Mouse (Mus musculus) megakaryocyte progenitor cell, adult 5-6 weeks (primary cell): ENCODE measurements at regions not wholly inside any gene's neighbourhood (a gene's known extent, or its start where the extent isn't known, plus 50 kb on each side); places are given as distances from the start of the nearest gene placed in this dataset.

Experiments used
- ATAC-seq: replicated peaks from 2 replicates; pipeline ENCODE4 v1.8.0; 2016; ENCODE audit warnings: mild to moderate bottlenecking, moderate TSS enrichment, inconsistent platforms; ENCODE audit not compliant: poor library complexity

DNA sequence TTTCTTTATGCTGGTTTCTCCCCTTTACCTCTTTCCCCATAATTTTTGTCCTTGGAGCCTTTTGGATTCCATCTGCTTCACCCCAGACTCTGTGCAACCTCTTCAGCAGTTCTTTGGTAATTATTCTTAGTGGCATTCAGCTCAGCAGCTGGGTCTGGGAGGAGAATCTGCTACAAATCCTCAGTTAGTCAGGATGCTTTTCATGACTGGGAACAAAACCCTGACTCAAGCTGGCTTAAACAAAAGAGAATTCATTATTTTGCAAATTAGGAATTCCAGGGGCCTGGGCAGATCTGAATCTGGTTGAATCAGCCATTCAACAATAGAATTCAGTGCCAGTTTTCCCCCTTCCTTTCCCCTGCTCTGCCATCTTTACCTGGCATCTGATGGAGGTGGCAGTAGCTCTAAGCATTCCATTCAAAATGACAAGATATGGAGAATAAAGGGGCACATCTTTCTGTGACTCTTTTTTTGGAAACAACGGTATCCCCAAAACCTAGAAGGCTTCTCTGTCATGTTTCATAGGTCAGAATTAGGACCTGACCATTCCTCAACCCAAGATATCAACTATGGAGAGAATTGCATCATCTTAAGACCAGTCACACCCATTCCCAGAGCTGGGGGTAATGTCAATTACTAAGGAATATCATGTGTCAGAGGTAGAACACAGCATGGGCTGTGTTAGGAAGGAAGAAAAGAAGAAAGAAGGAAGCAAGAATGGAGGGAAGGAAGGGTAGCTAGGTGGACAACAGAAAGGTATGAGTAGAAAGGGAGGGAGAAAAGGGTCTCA is 227.2 kb upstream of the Gm21798 start:
- ATAC-seq: no peak

DNA sequence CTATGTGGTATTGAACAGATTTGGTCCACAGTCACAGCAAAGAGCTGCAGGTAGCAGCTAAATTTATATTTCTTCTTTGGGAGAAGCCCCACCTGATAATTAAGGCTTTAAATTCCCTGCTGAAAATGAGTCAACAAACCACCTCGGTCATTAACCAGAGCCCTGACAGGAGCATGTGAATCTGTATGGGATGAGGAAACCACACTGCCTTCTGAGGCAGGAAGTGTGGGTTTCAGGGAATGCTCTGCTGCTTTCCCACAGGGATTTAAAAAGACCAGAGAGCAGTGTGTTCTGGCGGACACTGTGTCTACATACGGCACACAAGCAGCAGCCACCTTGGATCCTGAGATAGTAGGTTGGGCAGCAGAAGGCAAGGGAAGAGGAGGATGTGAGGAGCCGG is 204.0 kb upstream of the Gm21798 start:
- ATAC-seq: no peak

DNA sequence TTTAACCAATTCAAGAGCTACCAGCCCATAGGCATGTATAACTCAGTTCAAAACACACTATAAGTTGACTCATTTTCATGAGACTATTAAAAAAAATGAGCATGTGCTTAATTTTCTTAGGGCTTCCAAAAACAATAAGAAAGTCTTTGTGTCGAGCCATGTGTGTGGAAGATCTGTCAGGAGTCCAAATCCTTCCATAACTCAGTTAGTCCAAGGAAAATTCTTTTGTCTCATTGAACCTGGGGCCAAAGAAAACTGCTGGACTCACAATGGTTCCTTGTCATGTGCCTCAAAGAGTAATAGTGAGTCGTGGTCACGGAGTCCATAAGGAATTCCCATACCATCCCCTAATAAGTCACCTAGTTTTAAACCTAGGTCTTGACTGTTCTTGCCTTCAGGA is 199.0 kb upstream of the Gm21798 start:
- ATAC-seq: no peak

DNA sequence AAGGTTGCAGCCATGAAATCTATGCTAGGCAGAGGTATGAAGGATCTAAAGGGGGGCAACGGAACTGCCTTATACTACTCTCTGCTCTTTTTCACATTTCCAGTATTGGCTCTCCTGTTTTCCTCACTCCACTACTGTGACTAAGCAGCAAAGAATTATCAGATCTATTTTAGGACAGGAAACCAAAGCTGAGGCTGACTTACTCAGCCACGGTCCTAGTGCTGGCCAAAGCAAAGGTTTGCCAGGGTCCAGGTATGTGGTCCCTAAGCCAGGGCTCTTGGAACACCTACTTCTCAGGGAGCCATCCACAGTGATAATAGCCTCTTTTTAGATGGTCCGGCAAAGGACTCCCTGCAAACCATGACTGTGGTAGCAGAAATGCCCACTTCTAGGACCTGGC is 195.6 kb upstream of the Gm21798 start:
- no peak for ATAC-seq

DNA sequence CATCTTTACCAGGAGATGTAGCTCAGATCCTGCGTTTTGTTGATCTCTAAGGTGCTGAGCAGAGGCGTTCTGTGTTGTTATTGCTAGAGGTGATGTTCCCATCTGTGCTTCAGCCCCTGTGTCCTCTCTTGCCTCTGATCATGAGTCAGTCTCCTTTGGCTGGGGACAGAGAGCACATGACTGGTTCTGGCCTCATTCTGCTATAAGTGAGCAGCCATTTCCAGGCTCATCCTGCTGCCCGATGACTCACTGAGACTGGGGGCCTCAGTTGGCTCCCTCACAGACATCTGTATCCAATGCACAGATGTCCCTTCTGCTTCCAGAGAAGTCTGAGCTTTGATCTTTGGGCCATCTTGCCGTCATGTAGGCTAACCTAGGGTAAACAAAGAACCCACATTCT is 194.9 kb upstream of the Gm21798 start:
- no peak for ATAC-seq

DNA sequence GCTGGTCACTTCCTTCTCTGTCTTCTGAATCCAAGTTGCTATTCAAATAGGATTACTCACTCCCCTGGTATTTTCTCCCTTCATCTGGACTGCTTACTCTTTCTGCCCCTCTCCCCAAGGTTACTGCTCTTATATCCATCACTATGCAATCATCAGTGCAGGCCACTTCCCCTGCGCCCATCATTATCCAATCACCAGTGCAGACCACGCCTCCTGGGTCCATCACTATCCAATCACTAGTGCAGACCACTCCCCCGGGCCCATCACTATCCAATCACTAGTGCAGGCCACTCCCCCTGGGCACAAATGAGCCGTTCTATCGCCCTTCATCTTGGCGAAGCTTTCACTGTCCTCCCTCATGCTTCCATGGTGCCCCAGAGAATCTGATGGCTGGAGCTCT is 191.1 kb upstream of the Gm21798 start:
- peak; percentile 68 for ATAC-seq

DNA sequence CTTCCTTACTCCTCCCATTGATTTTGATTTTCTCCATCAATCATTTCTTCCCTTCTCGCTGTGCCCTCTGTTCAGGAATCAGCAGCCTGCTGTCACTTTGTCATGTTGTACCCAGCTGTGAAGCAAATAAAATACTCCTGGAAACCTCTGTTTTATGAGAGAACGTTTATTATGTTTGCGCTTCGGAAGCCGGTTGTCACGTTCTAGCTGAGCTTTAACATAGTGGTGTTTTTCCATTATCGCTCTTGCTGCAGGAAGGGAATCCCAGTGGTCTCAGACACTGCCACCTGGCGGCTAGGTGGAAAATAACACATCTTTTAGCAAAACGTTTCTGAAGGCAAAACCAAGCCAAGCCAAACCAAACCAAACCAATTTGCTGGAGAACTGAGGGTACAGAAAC is 190.2 kb upstream of the Gm21798 start:
- peak; percentile 89 for ATAC-seq
